Mouse (Mus musculus): ENCODE results near the gene Odf3b.

The Odf3b gene

GRCm38 (mm10) chr15:89334774-89335537 lies 44.1 kb downstream of the Odf3b start:
- DNase-seq (ENCODE audit: low spot score) = no peak

DNA sequence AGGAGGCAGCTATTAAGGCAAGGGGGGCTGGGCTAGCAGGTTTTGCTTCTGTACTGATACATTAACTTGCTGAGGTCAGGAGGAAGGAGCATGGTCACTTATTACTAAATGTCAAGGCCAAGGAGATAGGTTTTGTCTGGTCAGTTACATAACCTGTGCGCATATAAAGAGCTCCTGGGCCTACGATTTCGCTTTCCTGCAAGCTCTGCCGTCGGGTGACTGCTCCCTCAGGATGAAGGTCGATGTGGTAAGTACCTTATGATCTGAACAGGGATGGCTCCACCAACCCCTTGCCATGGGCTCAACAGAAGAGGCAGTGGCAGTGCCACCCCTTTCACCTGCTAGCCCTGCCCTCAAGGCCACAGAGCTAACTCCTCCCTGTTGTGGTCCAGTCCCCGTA lies 44.8 kb downstream of the Odf3b start, which contains the start of gene Miox:
Miox (plus strand) TSS at position 128 of the 400 bp plus-strand sequence.
- DNase-seq (ENCODE audit: low spot score) = no peak
